Mouse (Mus musculus) retina, postnatal 7 days (tissue): ENCODE measurements around the gene Nucb2.

Source experiments
- DNase-seq: peaks from one replicate; pipeline ENCODE4 v3.0.0-alpha.2; 2012; ENCODE audit warnings: low read depth, low spot score

Gene Nucb2

DNA sequence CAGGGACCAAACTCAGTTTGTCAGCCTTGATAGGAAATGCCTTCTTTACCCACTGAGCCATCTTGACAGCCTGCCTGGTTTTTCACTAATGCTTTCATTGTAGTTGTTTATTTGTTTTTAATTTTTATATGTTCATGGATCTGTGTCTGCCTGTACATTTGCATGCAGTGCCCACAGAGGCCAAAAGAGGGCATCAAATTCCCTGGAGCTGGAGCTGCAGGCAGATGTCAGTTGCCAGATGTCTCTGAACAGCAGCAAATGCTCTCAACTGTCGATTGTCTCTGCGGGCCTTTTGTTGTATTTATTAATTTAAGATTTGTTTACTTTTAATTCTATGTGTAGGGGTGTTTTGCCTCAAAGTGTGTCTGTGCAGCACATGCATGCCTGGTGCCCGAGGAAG is 15.6 kb downstream of the Nucb2 start:
- DNase-seq = no peak

DNA sequence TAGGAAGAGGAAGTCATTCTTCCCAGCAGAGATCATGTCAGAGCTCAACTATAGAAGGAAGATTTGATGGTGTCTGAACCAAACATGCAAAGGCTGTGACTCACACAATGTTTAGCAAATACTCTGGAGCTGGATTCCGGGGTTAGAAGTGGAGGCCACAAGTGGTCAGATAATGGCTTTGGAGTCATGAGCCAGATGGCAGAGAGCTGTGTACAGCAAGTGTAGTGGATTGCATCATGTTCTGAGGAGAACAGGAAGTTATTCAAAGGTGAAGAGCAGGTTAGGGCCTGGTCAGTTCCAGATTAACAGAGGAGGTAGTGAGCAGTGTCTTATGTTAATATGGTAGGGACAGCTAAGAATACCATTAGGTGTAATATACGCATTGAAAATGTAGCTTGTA is 20.4 kb downstream of the Nucb2 start:
- DNase-seq = no peak

DNA sequence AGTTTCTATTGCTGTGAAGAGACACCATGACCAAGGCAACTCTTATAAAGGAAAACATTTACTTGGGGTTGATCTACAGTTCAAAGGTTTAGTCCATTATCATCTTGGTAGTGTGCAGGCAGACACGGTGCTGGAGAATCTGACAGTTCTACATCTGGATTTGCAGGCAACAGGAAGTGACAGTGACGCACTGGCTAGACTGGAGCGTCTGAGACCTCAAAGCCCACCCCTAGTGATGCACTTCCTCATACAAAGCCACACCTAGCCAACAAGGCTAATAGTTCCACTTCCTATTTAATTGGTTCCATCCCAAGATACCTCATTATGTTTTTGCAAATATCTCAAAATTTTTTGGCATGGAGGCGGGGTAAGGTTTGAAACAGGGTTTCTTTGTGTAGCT is 25.6 kb downstream of the Nucb2 start:
- DNase-seq = no peak

DNA sequence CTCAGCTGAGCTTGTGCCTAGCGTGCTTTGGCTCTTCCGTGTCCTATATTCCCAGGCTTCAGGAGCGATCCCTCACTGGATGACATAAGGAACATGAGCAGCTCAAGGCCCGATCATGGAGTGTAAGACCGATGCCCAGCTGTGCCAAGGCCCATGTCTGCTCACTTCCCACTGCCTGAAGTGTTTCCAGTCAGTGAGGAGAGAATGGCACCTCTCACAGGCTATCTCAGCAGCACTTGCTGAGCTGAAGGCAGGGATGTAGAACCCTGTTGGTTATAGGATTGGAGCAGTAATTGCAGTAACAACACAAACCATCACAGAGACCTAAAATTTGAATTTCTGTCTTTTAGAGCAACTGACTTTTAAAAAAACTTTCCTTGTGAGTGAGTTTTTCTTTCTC is 26.3 kb downstream of the Nucb2 start:
- DNase-seq = no peak

DNA sequence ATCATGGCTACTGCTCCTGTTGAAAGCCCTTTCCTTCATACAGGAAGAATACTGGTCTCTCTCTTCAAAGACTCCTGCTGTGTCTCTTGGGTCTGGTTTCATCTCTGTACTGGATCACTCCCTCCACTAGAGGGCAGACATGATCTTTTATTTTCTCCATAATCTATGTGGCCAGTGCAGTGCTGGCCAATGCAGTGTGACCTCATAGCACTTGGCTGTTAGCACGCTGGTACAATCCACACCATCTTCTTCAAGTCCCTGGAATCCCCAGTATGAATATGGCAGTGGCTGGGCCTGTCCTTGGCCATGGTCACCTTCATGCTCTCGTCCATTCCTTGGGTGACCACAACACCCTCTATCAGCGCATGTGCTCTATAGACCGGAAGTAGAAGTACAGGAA is 27.1 kb downstream of the Nucb2 start:
- DNase-seq = peak; percentile 69

DNA sequence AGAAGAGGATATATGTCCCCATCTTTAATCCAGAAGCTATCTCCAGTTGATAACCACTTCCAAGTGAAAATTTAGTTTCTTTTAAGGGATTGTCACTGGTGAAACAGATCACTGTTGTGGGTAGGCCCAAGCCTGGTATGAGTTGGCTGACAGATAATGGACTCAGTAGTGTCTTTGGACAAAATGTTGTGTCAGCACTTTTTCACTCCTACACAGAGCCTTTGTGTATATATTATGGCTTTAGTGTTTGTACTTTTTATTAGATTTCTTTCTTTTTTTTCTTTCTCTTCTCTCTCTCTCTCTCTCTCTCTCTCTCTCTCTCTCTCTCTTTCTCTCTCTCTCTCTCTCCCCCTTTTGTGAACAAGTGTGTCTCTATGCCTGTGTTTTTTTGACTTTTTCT is 52.7 kb downstream of the Nucb2 start:
- no peak for DNase-seq

DNA sequence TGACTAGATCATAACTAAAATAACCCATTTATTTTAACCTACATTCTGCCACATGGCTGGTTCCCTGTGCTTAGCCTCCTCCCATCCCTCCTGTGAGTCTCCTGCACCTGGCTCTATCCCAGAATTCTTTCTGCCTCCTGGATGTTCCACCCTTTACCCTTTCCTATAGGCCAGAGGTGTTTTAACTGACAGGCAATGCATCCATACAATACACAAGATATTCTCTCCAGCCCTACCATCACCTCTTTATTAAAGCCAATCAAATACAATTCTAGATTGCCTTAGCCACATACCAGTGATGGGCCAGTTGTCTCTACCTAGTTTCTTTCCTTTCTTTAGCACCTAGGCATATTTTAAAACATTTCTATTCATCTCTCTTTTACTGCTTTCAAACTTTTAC is 70.4 kb downstream of the Nucb2 start:
- DNase-seq = no peak
